Mouse (Mus musculus) kidney, embryonic 15.5 days (tissue): Measurements from ENCODE around the gene Pawr. TPM values are rescaled to one million over a fixed set of nuclear protein-coding genes. Genes with fewer than 3 reads are reported as not detected.

Source experiments
- ATAC-seq: fragments of 200-750 bp; cut with Nextera tagmentation; replicated peaks from 2 replicates; pipeline ENCODE4 v1.8.0; 2017; ENCODE audit warnings: moderate TSS enrichment; ENCODE audit not compliant: low FRiP score
- H3K27ac ChIP-seq: fragments of 300-500 bp; sonication (generic); 2 replicates; pipeline ENCODE4 v1.5.1; 2015; ENCODE audit warnings: mild to moderate bottlenecking, inconsistent platforms
- H3K27me3 ChIP-seq: fragments of 300-500 bp; sonication (generic); 2 replicates; pipeline ENCODE4 v1.6.1; 2015; ENCODE audit warnings: inconsistent platforms
- H3K36me3 ChIP-seq: fragments of 300-500 bp; sonication (generic); 2 replicates; pipeline ENCODE4 v1.6.1; 2015; ENCODE audit warnings: inconsistent platforms
- H3K4me1 ChIP-seq: fragments of 300-500 bp; sonication (generic); 2 replicates; pipeline ENCODE4 v1.6.1; 2015; ENCODE audit warnings: inconsistent platforms
- H3K4me2 ChIP-seq: fragments of 300-500 bp; sonication (generic); 2 replicates; pipeline ENCODE4 v1.6.1; 2015; ENCODE audit warnings: moderate library complexity, mild to moderate bottlenecking, inconsistent platforms
- H3K4me3 ChIP-seq: fragments of 300-500 bp; sonication (generic); replicated peaks from 2 replicates; pipeline ENCODE4 v1.5.1; 2015; ENCODE audit warnings: mild to moderate bottlenecking, inconsistent platforms
- H3K9ac ChIP-seq: fragments of 300-500 bp; sonication (generic); 2 replicates; pipeline ENCODE4 v1.6.1; 2015; ENCODE audit warnings: mild to moderate bottlenecking, inconsistent platforms
- H3K9me3 ChIP-seq: fragments of 300-500 bp; sonication (generic); replicated peaks from 2 replicates; pipeline ENCODE4 v1.6.1; 2016; ENCODE audit warnings: inconsistent platforms
- WGBS: fragments of 180-500 bp; shearing (Covaris S2); methylation state at CpG from one replicate; pipeline ENCODE4 v1.1.7; 2015; ENCODE audit warnings: mixed read lengths; 5-methylcytosine and 5-hydroxymethylcytosine counted together
- polyA plus RNA-seq: library from polyadenylated mRNA; unstranded; fragments of >200 nt; fragmentation: Nextera tagmentation; extraction: Ambion mirVana; gene quantifications from 2 replicates; pipeline ENCODE4 v1.2.1, GENCODE M21; 2015

The Pawr gene
- polyA plus RNA-seq, 1 experiment from 2014 or later = 17.5 TPM

DNA sequence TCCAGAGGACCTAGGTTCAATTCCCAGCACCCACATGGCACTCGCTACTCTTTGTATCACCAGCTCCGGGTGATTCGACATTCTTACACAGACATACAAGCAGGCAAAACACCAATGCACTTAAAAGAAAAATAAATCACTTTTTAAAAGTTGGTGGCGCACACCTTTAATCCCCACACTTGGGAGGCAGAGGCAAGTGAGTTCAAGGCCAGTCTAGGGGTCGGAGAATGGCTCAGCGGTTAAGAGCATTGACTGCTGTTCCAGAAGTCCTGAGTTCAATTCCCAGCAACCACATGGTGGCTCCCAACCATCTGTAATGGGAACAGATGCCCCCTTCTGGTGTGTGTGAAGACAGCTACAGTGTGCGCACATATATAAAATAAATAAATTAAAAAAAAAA is 16.7 kb upstream of the Pawr start:
- 92% methylated on average over 7 of the region's 7 CpGs for WGBS
- no peak overlapping the region for H3K4me3 ChIP-seq
- H3K36me3 ChIP-seq = no peaks in the 10 kb centered on the region
- no peaks in the 10 kb centered on the region for H3K9me3 ChIP-seq
- no peak overlapping the region for H3K27ac ChIP-seq
- H3K9ac ChIP-seq = no peak overlapping the region
- H3K27me3 ChIP-seq = no peaks in the 10 kb centered on the region
- H3K4me2 ChIP-seq = no peak overlapping the region
- H3K4me1 ChIP-seq = no peaks in the 10 kb centered on the region
- no peak for ATAC-seq

DNA sequence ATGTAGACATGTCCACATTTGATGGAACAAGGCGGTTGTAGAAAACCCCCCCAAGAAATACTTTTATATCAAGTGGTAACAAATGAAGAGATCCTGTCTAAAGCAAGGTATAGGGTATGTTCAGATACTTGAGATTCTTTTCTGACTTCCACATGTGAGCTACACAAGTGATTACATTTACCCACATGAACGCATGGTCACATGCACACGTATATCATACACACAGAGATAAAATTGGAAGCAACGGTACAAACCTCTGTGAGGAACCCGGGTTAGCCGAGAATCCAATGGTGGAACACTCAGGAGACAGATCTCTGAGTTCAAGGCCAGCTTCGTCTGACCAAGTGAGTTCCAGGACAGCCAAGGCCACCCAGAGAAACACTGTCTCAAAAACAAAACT is 3.6 kb upstream of the Pawr start:
- no peak for ATAC-seq
- Histone ChIP-seq H3K27me3 (peaks cover 15% of the 10 kb centered on the region), H3K4me1 (peaks cover 8% of the 10 kb centered on the region; the same call in 1 of the 2 replicates), H3K36me3 (no peaks in the 10 kb centered on the region), H3K4me2 (no peak overlapping the region), H3K9me3 (no peaks in the 10 kb centered on the region), H3K27ac (no peak overlapping the region), H3K4me3 (no peak overlapping the region), H3K9ac (no peak overlapping the region)
- WGBS = 89% methylated on average over 7 of the region's 7 CpGs

DNA sequence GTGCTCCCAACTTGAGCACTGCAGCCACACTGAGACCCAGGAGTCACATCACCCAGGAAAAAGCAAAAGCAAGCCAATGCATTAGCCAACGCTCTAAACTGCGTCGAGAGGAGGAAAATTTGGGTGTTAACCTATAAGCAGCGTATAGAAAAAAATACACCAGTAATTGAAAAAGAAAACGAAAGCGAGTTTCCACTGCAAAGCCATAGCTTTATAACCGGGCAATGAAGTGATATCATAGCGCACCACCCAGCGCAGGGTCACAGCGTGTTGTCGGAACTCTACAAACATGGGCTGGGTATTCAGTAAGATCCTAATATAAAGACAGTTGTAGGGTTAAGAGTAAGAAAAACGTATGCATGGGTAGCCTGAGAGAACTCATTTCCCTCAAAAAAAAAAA is 2.9 kb upstream of the Pawr start:
- Histone ChIP-seq H3K9ac (no peak overlapping the region), H3K27me3 (peaks cover 15% of the 10 kb centered on the region), H3K4me2 (no peak overlapping the region), H3K4me3 (no peak overlapping the region), H3K9me3 (no peaks in the 10 kb centered on the region), H3K36me3 (no peaks in the 10 kb centered on the region), H3K4me1 (peaks cover 8% of the 10 kb centered on the region; the same call in 1 of the 2 replicates), H3K27ac (no peak overlapping the region)
- ATAC-seq = no peak
- 93% methylated on average over 12 of the region's 12 CpGs for WGBS

DNA sequence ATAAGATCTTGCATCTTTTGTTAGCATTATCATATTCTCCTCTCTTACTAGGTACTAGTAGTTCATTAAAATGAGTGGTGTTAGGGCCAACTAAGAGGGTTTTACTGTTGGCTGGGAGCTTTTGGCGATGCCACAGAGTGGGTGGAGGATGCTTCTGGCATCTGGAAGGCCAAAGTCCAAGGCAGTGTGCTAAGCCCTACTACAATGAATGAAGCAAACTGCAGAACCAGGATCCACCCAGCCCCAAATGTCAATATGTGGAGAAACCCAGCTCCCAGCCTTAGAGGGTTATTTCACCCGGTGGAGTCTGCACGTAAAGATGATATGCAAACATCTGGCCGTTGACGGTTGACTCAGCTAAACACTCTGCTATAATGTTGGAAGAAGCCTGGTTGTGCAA is 2.1 kb upstream of the Pawr start:
- ATAC-seq = no peak
- no peak overlapping the region for H3K27ac ChIP-seq
- no peak overlapping the region for H3K4me2 ChIP-seq
- peaks cover 13% of the 10 kb centered on the region for H3K4me1 ChIP-seq
- no peaks in the 10 kb centered on the region for H3K36me3 ChIP-seq
- H3K27me3 ChIP-seq = peaks cover 15% of the 10 kb centered on the region
- no peak overlapping the region for H3K9ac ChIP-seq
- 86% methylated on average over 5 of the region's 5 CpGs for WGBS
- H3K9me3 ChIP-seq = no peaks in the 10 kb centered on the region
- no peak overlapping the region for H3K4me3 ChIP-seq

DNA sequence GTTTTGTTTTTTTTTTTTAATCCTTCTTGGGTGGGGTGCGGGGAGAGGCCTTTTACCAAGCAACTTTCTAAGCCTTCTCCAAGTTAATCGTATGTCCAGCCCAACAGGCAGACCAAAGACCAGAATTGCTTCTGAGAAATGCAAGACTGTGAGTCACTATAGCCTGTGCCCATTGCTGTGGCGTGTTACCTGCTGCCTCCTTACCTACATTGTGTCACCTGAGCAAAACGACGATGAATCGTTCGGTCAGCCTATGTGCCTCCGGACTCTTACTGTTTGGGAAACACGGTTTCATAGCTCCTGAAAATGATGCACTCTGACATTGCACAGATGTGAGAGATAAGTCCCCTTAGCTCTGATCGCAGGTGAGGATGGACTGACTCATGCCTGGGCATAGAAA is 957 bp upstream of the Pawr start:
- Histone ChIP-seq H3K4me2 (peak overlapping the region; percentile 79), H3K9me3 (no peaks in the 10 kb centered on the region), H3K9ac (0 out of 2 replicates have a peak overlapping the region, but pooled peaks have one; percentile 27), H3K27me3 (peaks cover 15% of the 10 kb centered on the region), H3K36me3 (peaks cover 2% of the 10 kb centered on the region; the same call in 1 of the 2 replicates), H3K4me1 (peaks cover 18% of the 10 kb centered on the region), H3K27ac (no peak overlapping the region), H3K4me3 (peak overlapping the region; percentile 94)
- ATAC-seq = no peak
- 7% methylated on average over 10 of the region's 10 CpGs for WGBS

DNA sequence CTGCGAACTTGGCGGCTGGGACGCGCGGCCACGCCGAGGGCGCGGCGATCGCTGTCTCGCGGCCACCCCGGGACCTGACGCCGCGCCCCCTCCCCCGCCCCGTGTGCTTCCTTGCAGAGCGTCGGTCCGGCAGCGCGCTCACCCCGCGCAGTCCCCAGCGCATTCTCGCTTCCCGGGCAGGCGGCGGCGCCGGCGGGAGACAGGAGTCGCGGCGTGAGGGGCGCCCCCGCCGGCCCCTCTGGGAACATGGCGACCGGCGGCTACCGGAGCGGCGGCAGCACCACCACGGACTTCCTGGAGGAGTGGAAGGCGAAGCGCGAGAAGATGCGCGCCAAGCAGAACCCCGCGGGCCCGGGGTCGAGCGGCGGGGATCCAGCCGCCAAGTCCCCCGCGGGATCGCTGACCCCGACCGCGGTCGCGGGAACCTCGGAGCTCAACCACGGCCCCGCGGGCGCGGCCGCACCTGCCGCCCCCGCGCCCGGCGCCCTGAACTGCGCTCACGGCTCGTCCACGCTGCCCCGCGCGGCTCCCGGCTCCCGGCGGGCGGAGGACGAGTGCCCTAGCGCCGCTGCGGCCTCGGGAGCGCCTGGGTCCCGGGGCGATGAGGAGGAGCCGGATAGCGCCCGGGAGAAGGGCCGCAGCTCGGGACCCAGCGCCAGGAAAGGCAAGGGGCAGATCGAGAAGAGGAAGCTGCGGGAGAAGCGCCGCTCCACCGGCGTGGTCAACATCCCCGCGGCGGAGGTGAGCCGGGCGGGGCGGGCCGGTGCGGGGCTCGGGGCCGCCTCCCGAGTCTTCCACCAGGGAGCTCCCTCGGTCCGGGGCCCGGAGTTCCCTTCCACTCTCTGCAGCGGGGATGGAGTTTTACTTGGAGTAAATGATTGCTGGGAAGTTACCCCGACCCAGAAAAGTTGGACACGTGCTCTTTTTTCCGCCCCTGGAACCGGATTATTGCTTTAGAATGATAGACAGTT is 935 bp downstream of the Pawr start:
- H3K4me2 ChIP-seq = peak overlapping the region; percentile 79
- H3K9me3 ChIP-seq = no peaks in the 10 kb centered on the region
- peak; percentile 61 for ATAC-seq
- WGBS = 1% methylated on average over 124 of the region's 129 CpGs
- H3K9ac ChIP-seq = peak overlapping the region; percentile 88
- H3K4me3 ChIP-seq = peak overlapping the region; percentile 94
- peaks cover 15% of the 10 kb centered on the region for H3K27me3 ChIP-seq
- H3K36me3 ChIP-seq = peaks cover 5% of the 10 kb centered on the region; the same call in 1 of the 2 replicates
- H3K27ac ChIP-seq = peak overlapping the region; percentile 93
- H3K4me1 ChIP-seq = peaks cover 35% of the 10 kb centered on the region

DNA sequence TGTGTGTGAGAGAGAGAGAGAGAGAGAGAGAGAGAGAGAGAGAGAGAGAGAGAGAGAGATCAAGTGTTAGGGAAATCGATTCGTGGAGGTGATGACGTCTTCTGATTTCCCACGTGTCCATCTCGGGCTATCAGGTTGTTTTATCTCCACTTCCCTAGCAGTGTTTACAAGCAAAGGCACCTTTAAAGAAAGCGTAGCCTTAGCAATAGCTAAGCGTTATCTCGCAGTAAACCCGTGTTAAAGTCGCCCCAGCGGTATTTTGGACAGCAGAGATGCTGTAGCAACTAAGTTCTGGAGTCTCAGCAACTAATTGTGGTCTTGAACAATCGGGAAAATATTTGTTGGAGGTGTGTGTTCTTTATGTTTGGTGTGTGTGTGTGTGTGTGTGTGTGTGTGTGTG is 1.7 kb downstream of the Pawr start:
- H3K27me3 ChIP-seq = peaks cover 15% of the 10 kb centered on the region
- peaks cover 8% of the 10 kb centered on the region; the same call in 1 of the 2 replicates for H3K36me3 ChIP-seq
- 0 out of 2 replicates have a peak overlapping the region, but pooled peaks have one; percentile 93 for H3K27ac ChIP-seq
- no peak for ATAC-seq
- H3K4me1 ChIP-seq = peaks cover 39% of the 10 kb centered on the region
- H3K4me2 ChIP-seq = peak overlapping the region; percentile 79
- H3K9me3 ChIP-seq = no peaks in the 10 kb centered on the region
- H3K4me3 ChIP-seq = peak overlapping the region; percentile 94
- WGBS = 4% methylated on average over 12 of the region's 12 CpGs
- peak overlapping the region; percentile 88; the same call in 1 of the 2 replicates for H3K9ac ChIP-seq

DNA sequence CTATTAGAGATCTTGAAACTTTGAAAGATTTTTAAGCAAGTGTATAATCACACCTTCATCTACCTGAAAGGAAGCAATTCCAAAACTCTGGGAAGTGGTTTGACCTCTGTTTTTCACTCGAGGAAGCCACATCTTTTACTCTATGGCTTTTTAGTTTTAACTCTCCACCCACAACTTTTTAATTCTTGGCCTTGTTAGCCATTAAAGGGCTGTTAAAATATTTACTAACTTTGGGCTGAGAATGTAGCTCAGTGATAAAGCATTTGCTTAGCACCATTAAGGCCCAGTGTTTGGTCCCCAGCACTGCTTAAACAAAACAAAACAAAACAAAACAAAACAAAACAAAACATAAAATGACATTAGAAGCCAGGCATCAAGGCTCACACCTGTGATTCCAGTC is 2.2 kb downstream of the Pawr start:
- peak overlapping the region; percentile 79 for H3K4me2 ChIP-seq
- no peak for ATAC-seq
- H3K9ac ChIP-seq = no peak overlapping the region
- peaks cover 39% of the 10 kb centered on the region for H3K4me1 ChIP-seq
- H3K9me3 ChIP-seq = no peaks in the 10 kb centered on the region
- H3K27ac ChIP-seq = no peak overlapping the region
- WGBS = 31% methylated on average over 1 of the region's 1 CpGs
- peaks cover 8% of the 10 kb centered on the region; the same call in 1 of the 2 replicates for H3K36me3 ChIP-seq
- peak overlapping the region; percentile 94 for H3K4me3 ChIP-seq
- H3K27me3 ChIP-seq = peaks cover 15% of the 10 kb centered on the region

DNA sequence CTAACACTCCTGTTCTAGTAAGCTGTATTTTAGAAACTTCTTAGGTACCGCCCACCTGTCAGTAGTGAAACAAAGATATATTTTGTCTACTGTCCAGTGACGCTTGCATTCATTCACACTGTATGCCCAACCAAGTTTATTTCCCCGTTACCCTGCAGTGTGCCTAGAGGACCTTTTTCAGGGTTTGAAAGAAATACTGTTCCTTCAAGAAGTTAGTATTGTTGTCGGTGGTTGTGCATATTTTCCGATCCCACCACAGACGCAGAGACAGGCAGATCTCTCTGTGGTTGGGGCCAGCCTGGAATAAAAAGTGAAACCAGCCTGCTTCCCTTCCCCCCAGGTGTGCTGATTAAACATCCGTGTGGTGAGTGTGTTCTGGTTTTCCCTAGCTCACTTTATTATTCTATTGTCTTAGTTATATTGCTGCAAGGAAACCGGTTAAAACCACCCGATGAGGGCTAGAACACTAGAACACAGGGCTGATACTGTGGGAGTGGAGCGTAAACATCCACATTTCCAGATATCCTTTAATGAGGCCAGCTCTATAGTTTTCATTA is 3.9 kb downstream of the Pawr start:
- Histone ChIP-seq H3K9ac (no peak overlapping the region), H3K4me2 (peak overlapping the region; percentile 5; the same call in 1 of the 2 replicates), H3K27me3 (peaks cover 5% of the 10 kb centered on the region), H3K4me3 (no peak overlapping the region), H3K9me3 (no peaks in the 10 kb centered on the region), H3K36me3 (peaks cover 15% of the 10 kb centered on the region), H3K27ac (peak overlapping the region; percentile 61), H3K4me1 (peaks cover 37% of the 10 kb centered on the region)
- 80% methylated on average over 10 of the region's 10 CpGs for WGBS
- ATAC-seq = no peak

DNA sequence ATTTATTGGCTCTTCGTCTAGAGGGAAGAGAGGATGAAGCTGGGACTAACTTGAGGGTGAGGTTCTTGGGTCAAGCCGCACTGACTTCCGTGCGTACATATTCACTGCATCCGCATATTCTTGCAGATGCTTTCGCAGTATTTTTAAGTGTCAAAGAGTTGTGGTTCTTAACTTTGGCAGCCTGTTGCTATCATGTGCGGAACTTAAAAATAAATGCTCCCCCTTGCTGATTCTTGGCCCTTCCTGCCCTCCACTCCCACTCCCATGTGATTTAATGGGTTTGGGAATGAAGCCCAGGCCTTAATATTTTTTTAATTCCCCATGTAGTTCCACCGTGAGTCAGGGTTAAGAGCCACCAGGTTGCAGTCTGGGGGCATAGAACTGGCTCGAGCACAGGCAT is 4.7 kb downstream of the Pawr start:
- Histone ChIP-seq H3K9ac (no peak overlapping the region), H3K9me3 (no peaks in the 10 kb centered on the region), H3K27ac (peak overlapping the region; percentile 61), H3K36me3 (peaks cover 15% of the 10 kb centered on the region), H3K27me3 (no peaks in the 10 kb centered on the region), H3K4me3 (no peak overlapping the region), H3K4me2 (peak overlapping the region; percentile 12), H3K4me1 (peaks cover 31% of the 10 kb centered on the region)
- WGBS = 59% methylated on average over 9 of the region's 9 CpGs
- no peak for ATAC-seq

DNA sequence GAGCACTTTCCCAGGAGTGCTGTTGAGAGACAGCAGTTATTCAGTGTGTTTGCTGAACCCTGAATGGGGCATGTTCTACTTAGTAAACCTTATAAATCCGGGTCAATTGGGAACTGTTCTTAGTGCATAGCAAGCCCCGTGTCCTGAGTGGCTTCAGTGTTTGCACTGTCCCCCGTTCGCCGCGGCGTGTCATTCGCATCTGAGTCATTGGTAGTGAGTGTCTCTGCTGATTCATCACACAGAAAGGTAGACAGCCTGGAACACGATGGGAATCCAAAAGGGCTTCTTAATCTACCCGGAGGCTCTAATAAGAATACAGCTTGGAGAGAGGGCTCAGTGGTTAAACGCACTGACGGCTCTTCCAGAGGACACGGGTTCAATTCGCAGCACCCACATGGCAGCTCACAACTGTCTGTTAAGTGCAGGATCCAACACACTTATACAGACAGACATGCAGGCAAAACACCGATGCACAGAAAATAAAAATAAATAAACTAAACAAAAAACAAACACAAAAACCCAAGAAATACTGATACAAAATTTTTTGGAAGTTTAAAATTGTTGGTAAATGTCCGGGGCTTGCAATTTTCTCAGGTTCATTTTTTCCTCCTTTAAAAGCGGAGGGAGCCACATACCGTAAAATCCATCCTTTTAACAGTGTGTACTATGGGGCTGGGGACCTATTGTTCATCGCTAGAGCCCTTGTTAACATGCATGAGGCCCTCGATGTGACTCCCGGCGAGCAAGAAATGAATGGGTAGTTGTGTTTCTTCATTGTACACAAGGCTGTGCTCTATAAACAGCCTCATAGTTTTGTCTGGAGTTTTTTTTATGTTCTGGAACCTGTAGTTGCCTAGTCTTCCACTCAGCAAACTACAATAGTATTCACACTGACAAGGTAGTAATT is 6.4 kb downstream of the Pawr start:
- H3K4me1 ChIP-seq = peaks cover 31% of the 10 kb centered on the region
- no peaks in the 10 kb centered on the region for H3K27me3 ChIP-seq
- no peak for ATAC-seq
- H3K9ac ChIP-seq = no peak overlapping the region
- WGBS = 88% methylated on average over 22 of the region's 22 CpGs
- peaks cover 26% of the 10 kb centered on the region for H3K36me3 ChIP-seq
- no peaks in the 10 kb centered on the region for H3K9me3 ChIP-seq
- H3K4me3 ChIP-seq = no peak overlapping the region
- no peak overlapping the region for H3K27ac ChIP-seq
- no peak overlapping the region for H3K4me2 ChIP-seq
